Mouse (Mus musculus): ENCODE data around the gene Cd248. TPM values are rescaled to one million over a fixed set of nuclear protein-coding genes. Genes with fewer than 3 reads are reported as not detected.
A peak's percentile ranks its signal among the peaks of the same experiment; 100 is the strongest.

Cd248 gene
- total RNA-seq, 2 experiments from 2014 or later = 28.1 to 37.5 TPM

- DNase-seq = no peak
Measured at GRCm38 (mm10) chr19:5052166-5052822, 15.6 kb upstream of the Cd248 start.

DNA sequence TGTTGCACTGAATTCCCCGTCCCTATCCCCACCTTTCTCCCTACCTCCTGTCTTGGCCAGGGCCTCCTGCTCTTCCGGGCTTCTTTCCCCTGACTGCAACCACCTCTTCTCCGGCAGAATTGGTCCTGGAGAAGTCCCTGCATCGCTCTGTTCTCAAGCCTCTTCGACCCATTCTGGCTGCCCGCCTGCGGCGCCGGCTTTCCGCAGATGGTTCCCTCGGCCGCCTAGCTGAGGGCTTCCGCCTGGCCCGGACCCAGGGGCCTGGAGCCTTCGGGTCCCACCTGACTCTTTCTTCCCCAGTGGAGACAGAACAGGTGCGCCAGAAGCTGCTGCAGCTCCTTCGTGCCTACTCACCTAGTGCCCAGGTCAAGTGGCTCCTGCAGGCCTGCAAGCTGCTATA lies 15.0 kb upstream of the Cd248 start:
- DNase-seq = no peak

GRCm38 (mm10) chr19:5053909-5054308 lies 14.0 kb upstream of the Cd248 start:
- DNase-seq = peak; percentile 79

- DNase-seq = peak; percentile 52
Measured at GRCm38 (mm10) chr19:5056251-5056650, 11.6 kb upstream of the Cd248 start.

- no peak for DNase-seq
Measured at GRCm38 (mm10) chr19:5057876-5058775, 9.8 kb upstream of the Cd248 start.

- DNase-seq = no peak
Measured at GRCm38 (mm10) chr19:5058801-5059771, 8.8 kb upstream of the Cd248 start.

DNA sequence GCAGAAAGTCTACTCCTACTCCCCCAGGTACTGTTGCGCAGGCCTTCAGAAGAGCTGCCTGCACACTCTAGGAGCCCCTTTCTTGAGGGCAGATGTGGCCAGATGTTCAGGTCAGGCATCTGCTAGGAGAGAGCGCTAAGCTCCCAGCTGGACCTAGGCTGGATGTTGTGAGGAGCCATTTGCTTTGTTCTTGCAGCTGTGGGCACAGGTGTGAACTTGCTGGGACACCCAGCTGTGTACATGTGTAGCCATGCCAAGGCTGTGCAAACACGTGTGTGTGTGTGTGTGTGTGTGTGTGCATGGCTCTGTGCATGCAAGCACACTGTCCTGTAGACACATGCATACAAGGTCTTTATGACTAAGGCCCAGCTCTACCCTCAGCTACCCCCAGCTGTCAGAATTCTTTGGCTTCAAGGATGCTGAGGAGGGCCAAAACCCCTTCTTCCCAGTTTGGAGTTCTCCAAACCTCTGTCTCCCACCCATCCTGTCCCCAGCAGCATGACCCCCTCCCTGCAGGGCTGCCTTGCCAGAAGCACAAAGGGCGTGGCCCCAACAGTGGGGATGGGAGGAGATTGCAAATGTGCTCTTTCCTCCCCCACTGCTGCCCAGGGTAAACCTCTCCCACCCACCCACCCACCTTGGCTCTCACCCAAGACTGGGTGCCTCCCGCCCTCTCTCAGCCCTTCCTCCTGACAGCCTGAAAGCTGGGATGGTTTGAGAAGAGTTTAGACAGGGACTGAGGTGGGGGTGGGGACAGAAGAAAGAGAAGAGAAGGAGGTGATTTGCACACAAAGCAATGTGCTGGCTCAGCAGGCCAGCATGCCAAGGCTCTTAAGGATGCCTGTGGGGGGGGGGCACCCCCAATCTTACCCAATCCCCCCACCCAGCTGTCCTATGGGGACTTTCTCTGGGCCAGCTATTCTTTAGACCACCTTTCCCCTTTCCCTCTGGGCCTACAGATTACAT lies 7.2 kb upstream of the Cd248 start:
- DNase-seq = no peak

DNA sequence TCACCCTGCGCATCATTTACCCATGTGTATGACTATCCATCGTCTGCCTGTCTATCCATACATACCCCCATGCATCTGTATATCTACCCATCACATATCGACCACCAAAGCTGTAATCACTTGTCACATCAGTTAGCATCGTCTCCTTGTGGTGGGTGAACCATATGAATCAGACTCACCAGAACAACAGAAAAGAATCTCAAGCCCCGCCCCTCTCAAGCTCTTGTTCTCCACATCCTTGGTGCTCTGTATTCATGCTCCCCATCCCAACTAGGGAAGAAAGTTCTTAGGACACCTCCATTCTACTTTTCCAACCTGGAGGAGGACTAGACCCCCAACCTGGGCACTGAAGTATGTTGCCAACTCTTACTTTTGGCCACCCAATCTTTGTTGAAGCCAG lies 5.8 kb upstream of the Cd248 start:
- DNase-seq = no peak

DNA sequence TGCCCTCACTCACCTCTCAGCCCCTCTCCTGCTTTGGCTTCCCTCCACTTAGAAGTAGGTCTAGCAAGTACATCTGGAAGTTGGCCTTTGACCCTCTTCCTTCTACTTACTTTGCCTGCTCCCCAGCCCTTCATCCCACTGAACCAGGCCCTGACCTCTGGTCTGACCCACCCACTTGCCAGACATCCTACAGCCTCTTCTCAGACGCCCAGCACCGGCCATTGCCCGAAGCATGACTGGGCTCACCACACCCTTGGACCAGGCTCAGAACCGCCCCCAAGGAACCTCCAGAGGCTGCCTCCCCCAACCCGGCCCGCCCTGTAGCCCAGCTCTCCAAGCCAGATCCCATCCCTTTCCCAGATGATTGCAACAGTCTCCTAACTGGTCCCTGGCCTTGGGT lies 5.4 kb upstream of the Cd248 start:
- no peak for DNase-seq

- DNase-seq = no peak
Measured at GRCm38 (mm10) chr19:5065104-5065503, 2.8 kb upstream of the Cd248 start.

GRCm38 (mm10) chr19:5067040-5067799 lies 658 bp upstream of the Cd248 start:
- no peak for DNase-seq

DNA sequence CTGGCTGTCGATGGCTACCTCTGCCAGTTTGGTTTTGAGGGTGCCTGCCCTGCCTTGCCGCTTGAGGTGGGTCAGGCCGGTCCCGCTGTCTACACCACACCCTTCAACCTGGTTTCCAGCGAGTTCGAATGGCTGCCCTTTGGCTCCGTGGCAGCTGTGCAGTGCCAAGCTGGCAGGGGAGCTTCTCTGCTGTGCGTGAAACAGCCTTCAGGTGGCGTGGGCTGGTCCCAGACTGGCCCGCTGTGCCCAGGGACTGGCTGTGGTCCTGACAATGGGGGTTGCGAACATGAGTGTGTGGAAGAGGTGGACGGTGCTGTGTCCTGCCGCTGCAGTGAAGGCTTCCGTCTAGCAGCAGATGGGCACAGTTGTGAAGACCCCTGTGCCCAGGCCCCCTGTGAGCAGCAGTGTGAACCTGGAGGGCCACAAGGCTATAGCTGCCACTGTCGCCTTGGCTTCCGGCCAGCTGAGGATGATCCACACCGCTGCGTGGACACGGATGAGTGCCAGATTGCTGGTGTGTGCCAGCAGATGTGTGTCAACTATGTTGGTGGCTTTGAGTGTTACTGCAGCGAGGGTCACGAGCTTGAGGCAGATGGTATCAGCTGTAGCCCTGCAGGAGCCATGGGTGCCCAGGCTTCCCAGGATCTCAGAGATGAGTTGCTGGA lies 824 bp downstream of the Cd248 start:
- peak; percentile 48 for DNase-seq

- DNase-seq = no peak
Measured at GRCm38 (mm10) chr19:5069486-5069885, 1.6 kb downstream of the Cd248 start.

GRCm38 (mm10) chr19:5069978-5070377 lies 2.1 kb downstream of the Cd248 start:
- DNase-seq = no peak

DNA sequence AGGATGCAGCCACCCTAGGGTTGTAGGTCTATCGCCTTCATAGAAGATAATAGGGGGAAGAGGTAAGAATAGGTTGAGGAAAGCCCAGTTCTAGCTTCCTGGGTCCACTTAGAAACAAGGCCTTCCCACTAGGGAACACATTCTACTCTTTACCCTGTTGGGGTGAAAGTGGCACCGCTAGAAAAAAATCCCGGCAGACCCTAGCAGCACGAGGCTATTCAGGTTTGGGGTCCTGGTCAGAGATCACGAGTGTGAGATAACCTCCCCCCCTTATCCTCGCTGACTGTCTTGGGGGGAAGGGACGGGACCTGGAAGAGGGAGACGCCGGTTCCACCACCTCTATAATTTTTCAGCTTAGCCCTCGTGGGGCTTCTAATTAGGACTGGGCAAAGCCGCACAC lies 3.2 kb downstream of the Cd248 start:
- no peak for DNase-seq

DNA sequence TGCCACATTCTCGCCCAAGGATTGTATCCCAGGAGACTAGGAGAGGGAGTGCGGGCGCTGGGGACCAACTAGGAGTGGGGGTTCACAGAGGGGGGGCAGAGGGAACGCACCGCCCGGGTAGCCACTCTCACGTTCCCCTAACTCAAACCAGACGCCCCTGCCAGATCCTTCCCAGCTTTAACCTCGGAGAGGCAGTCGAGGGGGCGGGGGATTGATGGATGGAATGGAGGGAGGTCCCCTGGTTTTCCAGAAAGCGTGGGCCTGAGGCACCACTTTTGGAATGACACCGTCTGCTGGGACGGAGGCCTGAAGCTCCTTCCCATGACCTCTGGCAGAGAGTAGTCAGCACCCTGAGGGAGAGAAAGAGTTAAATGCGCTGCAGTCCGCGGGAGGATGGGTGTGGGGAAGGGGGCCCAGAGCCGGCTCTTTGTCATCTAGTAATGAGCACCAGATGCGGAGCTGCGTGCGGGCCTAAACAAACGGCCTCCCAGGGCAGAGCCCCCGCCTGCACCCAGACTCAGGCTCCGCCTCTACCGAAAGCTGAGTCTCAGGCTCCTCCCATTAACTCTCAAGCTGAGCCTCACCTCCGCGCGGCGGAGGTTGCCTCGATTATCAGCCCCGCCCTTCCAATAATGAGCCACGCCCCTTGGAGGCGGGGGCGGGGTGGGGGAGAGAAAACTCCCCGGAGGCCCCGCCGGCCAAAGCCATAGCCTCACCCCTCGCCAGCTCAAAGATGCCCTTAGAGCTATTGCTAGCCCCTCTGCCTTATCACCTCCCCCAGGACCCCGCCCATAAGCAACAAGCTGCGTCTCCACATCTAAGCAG lies 3.9 kb downstream of the Cd248 start:
- peak; percentile 82 for DNase-seq

DNA sequence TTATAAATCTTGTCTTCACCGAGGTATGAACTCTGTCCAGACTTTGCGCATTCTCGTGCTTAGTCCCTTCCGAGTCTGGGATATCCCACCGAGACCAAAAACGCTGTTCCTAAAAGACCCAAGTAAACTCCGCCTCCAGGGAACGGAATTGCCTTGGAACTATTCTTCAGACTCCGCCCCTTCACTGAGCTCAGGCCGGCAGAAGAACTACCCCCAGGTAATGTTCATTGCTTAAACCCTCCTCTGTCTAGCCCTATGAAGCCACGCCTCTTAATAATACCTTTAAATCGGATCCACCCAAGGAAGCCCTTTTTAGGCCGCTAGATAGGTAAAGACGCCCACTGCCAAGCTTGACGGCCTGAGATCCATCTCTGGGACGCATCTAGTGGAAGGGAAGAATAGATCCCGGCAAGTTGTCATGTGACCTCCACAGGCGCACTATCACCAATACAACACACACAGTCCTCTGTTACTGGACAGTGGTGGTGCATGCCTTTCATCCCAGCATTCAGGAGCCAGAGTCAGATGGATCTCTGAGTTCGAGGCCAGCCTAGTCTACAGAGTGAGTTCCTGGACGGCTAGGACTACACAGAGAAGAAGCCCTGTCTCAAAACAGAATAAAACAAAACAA lies 4.6 kb downstream of the Cd248 start:
- no peak for DNase-seq

DNA sequence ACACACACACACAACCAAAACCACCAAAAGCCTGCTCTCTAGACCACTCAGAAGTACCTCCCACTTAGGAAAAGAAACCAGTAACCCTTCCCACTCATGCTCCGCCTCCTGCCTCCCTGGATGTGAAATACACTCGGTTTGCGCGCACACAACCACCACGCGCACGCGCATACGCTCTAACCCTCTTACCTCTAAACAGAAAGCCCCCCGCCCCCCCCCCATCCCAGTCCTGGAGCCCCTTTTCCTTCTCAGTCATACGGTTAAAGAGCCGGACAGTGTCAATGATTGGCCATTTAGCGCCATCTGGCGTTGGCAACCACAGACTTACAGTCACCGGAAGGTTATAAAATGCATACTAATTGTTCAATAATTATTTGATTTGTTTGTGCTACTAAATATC lies 5.2 kb downstream of the Cd248 start:
- peak; percentile 70 for DNase-seq

All from adrenal gland, postnatal 10 days (tissue).